Mouse (Mus musculus): ENCODE data around the gene Nav3. TPM values are rescaled to one million over a fixed set of nuclear protein-coding genes. Genes with fewer than 3 reads are reported as not detected.

Gene Nav3
- polyA plus RNA-seq, 1 experiment: 1.5 TPM

- Histone ChIP-seq H3K4me3 (ENCODE audit: insufficient read depth, low read depth, low read length) (no peak overlapping the region), H3K27ac (replicated peaks; ENCODE audit: low read depth, low read length) (no peak overlapping the region), H3K4me1 (ENCODE audit: control insufficient read depth, insufficient read depth, insufficient read length, low read length) (no peaks in the 10 kb centered on the region)
Observed at GRCm38 (mm10) chr10:110175874-110176273, 280.1 kb downstream of the Nav3 start.

- H3K4me1 ChIP-seq (ENCODE audit: control insufficient read depth, insufficient read depth, insufficient read length, low read length): no peaks in the 10 kb centered on the region
- H3K27ac ChIP-seq (replicated peaks; ENCODE audit: low read depth, low read length): no peak overlapping the region
- H3K4me3 ChIP-seq (ENCODE audit: insufficient read depth, low read depth, low read length): no peak overlapping the region
Observed at GRCm38 (mm10) chr10:110169416-110169815, 286.6 kb downstream of the Nav3 start.

GRCm38 (mm10) chr10:110168892-110169291 is 287.1 kb downstream of the Nav3 start:
- H3K27ac ChIP-seq (replicated peaks; ENCODE audit: low read depth, low read length): no peak overlapping the region
- H3K4me3 ChIP-seq (ENCODE audit: insufficient read depth, low read depth, low read length): no peak overlapping the region
- no peaks in the 10 kb centered on the region for H3K4me1 ChIP-seq (ENCODE audit: control insufficient read depth, insufficient read depth, insufficient read length, low read length)

- Histone ChIP-seq H3K4me3 (ENCODE audit: insufficient read depth, low read depth, low read length) (no peak overlapping the region), H3K27ac (replicated peaks; ENCODE audit: low read depth, low read length) (no peak overlapping the region), H3K4me1 (ENCODE audit: control insufficient read depth, insufficient read depth, insufficient read length, low read length) (peaks cover 3% of the 10 kb centered on the region; the same call in 1 of the 2 replicates)
Observed at GRCm38 (mm10) chr10:110162596-110162995, 293.4 kb downstream of the Nav3 start.

- Histone ChIP-seq H3K27ac (replicated peaks; ENCODE audit: low read depth, low read length) (no peak overlapping the region), H3K4me3 (ENCODE audit: insufficient read depth, low read depth, low read length) (no peak overlapping the region), H3K4me1 (ENCODE audit: control insufficient read depth, insufficient read depth, insufficient read length, low read length) (peaks cover 3% of the 10 kb centered on the region; the same call in 1 of the 2 replicates)
Observed at GRCm38 (mm10) chr10:110160894-110161293, 295.1 kb downstream of the Nav3 start.

- no peak overlapping the region for H3K27ac ChIP-seq (replicated peaks; ENCODE audit: low read depth, low read length)
- H3K4me3 ChIP-seq (ENCODE audit: insufficient read depth, low read depth, low read length): no peak overlapping the region
- H3K4me1 ChIP-seq (ENCODE audit: control insufficient read depth, insufficient read depth, insufficient read length, low read length): peaks cover 3% of the 10 kb centered on the region; the same call in 1 of the 2 replicates
Observed at GRCm38 (mm10) chr10:110159548-110159947, 296.5 kb downstream of the Nav3 start.

- Histone ChIP-seq H3K4me3 (ENCODE audit: insufficient read depth, low read depth, low read length) (no peak overlapping the region), H3K4me1 (ENCODE audit: control insufficient read depth, insufficient read depth, insufficient read length, low read length) (peaks cover 3% of the 10 kb centered on the region; the same call in 1 of the 2 replicates), H3K27ac (replicated peaks; ENCODE audit: low read depth, low read length) (no peak overlapping the region)
Observed at GRCm38 (mm10) chr10:110158122-110158521, 297.9 kb downstream of the Nav3 start.

GRCm38 (mm10) chr10:110156412-110156811 is 299.6 kb downstream of the Nav3 start:
- Histone ChIP-seq H3K4me1 (ENCODE audit: control insufficient read depth, insufficient read depth, insufficient read length, low read length) (peaks cover 3% of the 10 kb centered on the region; the same call in 1 of the 2 replicates), H3K27ac (replicated peaks; ENCODE audit: low read depth, low read length) (no peak overlapping the region), H3K4me3 (ENCODE audit: insufficient read depth, low read depth, low read length) (no peak overlapping the region)

- peaks cover 3% of the 10 kb centered on the region; the same call in 1 of the 2 replicates for H3K4me1 ChIP-seq (ENCODE audit: control insufficient read depth, insufficient read depth, insufficient read length, low read length)
- no peak overlapping the region for H3K4me3 ChIP-seq (ENCODE audit: insufficient read depth, low read depth, low read length)
- no peak overlapping the region for H3K27ac ChIP-seq (replicated peaks; ENCODE audit: low read depth, low read length)
Observed at GRCm38 (mm10) chr10:110155494-110155893, 300.5 kb downstream of the Nav3 start.

GRCm38 (mm10) chr10:110154873-110155237 is 301.1 kb downstream of the Nav3 start:
- H3K4me1 ChIP-seq (ENCODE audit: control insufficient read depth, insufficient read depth, insufficient read length, low read length): peaks cover 3% of the 10 kb centered on the region; the same call in 1 of the 2 replicates
- H3K27ac ChIP-seq (replicated peaks; ENCODE audit: low read depth, low read length): no peak overlapping the region
- H3K4me3 ChIP-seq (ENCODE audit: insufficient read depth, low read depth, low read length): no peak overlapping the region

GRCm38 (mm10) chr10:110154001-110154872 is 301.8 kb downstream of the Nav3 start:
- Histone ChIP-seq H3K4me3 (ENCODE audit: insufficient read depth, low read depth, low read length) (no peak overlapping the region), H3K27ac (replicated peaks; ENCODE audit: low read depth, low read length) (no peak overlapping the region), H3K4me1 (ENCODE audit: control insufficient read depth, insufficient read depth, insufficient read length, low read length) (peaks cover 3% of the 10 kb centered on the region; the same call in 1 of the 2 replicates)

- Histone ChIP-seq H3K4me3 (ENCODE audit: insufficient read depth, low read depth, low read length) (no peak overlapping the region), H3K4me1 (ENCODE audit: control insufficient read depth, insufficient read depth, insufficient read length, low read length) (no peaks in the 10 kb centered on the region), H3K27ac (replicated peaks; ENCODE audit: low read depth, low read length) (no peak overlapping the region)
Observed at GRCm38 (mm10) chr10:110120572-110120971, 335.4 kb downstream of the Nav3 start.

- H3K4me3 ChIP-seq (ENCODE audit: insufficient read depth, low read depth, low read length): no peak overlapping the region
- 0 out of 2 replicates have a peak, but pooled peaks cover 2% of the 10 kb centered on the region for H3K4me1 ChIP-seq (ENCODE audit: control insufficient read depth, insufficient read depth, insufficient read length, low read length)
- H3K27ac ChIP-seq (replicated peaks; ENCODE audit: low read depth, low read length): no peak overlapping the region
Observed at GRCm38 (mm10) chr10:110117341-110117740, 338.7 kb downstream of the Nav3 start.

GRCm38 (mm10) chr10:110112669-110113458 is 343.1 kb downstream of the Nav3 start:
- H3K27ac ChIP-seq (replicated peaks; ENCODE audit: low read depth, low read length): peak overlapping the region; percentile 31
- H3K4me1 ChIP-seq (ENCODE audit: control insufficient read depth, insufficient read depth, insufficient read length, low read length): 0 out of 2 replicates have a peak, but pooled peaks cover 2% of the 10 kb centered on the region
- H3K4me3 ChIP-seq (ENCODE audit: insufficient read depth, low read depth, low read length): no peak overlapping the region

- Histone ChIP-seq H3K4me1 (ENCODE audit: control insufficient read depth, insufficient read depth, insufficient read length, low read length) (no peaks in the 10 kb centered on the region), H3K4me3 (ENCODE audit: insufficient read depth, low read depth, low read length) (no peak overlapping the region), H3K27ac (replicated peaks; ENCODE audit: low read depth, low read length) (no peak overlapping the region)
Observed at GRCm38 (mm10) chr10:110103255-110103654, 352.7 kb downstream of the Nav3 start.

All from brown adipose tissue, adult 24 weeks (tissue).